Mouse (Mus musculus): ENCODE measurements around the gene Hexb. TPM values are rescaled to one million over a fixed set of nuclear protein-coding genes. Genes with fewer than 3 reads are reported as not detected.

Hexb gene
- polyA plus RNA-seq, 2 experiments, result 12.8 to 18.4 TPM

- peaks cover 16% of the 10 kb centered on the region for H3K27me3 ChIP-seq (ENCODE audit: control insufficient read depth, insufficient read depth, low read length)
- H3K4me1 ChIP-seq (replicated peaks; ENCODE audit: control insufficient read depth in 2 of 2, insufficient read depth in 2 of 2, low read length in 1 of 2), result peaks cover 0 to 14% of the 10 kb centered on the region in 2 experiments; a peak in 3 of 4 replicates
- H3K4me3 ChIP-seq (ENCODE audit: insufficient read depth in 1 of 2, low read depth in 2 of 2, low read length in 2 of 2), result no peak overlapping the region
- ATAC-seq (ENCODE audit: insufficient read depth) (no peak), DNase-seq (ENCODE audit: low read depth in 3 of 3, low spot score in 3 of 3) (no peak)
- no peak overlapping the region for H3K4me2 ChIP-seq (ENCODE audit: low read depth)
- no peaks in the 10 kb centered on the region for H3K36me3 ChIP-seq (replicated peaks; ENCODE audit: control insufficient read depth, insufficient read depth, low read depth)
- TF ChIP-seq EP300 (IDR thresholded peaks at IDR 0.05; ENCODE audit: low read depth), result no peak
- no peak for TF ChIP-seq CTCF (IDR thresholded peaks at IDR 0.05; ENCODE audit: low read depth)
- no peak overlapping the region for H3K9ac ChIP-seq (replicated peaks)
- WGBS (ENCODE audit: insufficient replicate concordance), result 69% methylated on average over 15 of the region's 15 CpGs
- H3K27ac ChIP-seq, result no peak overlapping the region
- H3K9me3 ChIP-seq (ENCODE audit: control insufficient read depth, low read length), result no peaks in the 10 kb centered on the region
These were observed 46.0 kb upstream of the Hexb start for GRCm38 (mm10) chr13:97243962-97244711.

GRCm38 (mm10) chr13:97242716-97243115 lies 44.6 kb upstream of the Hexb start:
- no peak overlapping the region; the same call in 1 of the 2 replicates for H3K9ac ChIP-seq (replicated peaks)

GRCm38 (mm10) chr13:97241787-97242280 lies 43.7 kb upstream of the Hexb start:
- Histone ChIP-seq H3K27ac (no peak overlapping the region), H3K27me3 (ENCODE audit: control insufficient read depth, insufficient read depth, low read length) (peaks cover 20% of the 10 kb centered on the region), H3K4me1 (replicated peaks; ENCODE audit: control insufficient read depth in 2 of 2, insufficient read depth in 2 of 2, low read length in 1 of 2) (peaks cover 0 to 13% of the 10 kb centered on the region in 2 experiments; a peak in 3 of 4 replicates), H3K4me3 (ENCODE audit: insufficient read depth in 1 of 2, low read depth in 2 of 2, low read length in 2 of 2) (peak overlapping the region; percentile 68), H3K9ac (replicated peaks) (peak overlapping the region; percentile 50), H3K36me3 (replicated peaks; ENCODE audit: control insufficient read depth, insufficient read depth, low read depth) (no peaks in the 10 kb centered on the region), H3K9me3 (ENCODE audit: control insufficient read depth, low read length) (no peaks in the 10 kb centered on the region), H3K4me2 (ENCODE audit: low read depth) (peak overlapping the region; percentile 75)
- TF ChIP-seq CTCF (IDR thresholded peaks at IDR 0.05; ENCODE audit: low read depth) (no peak), EP300 (IDR thresholded peaks at IDR 0.05; ENCODE audit: low read depth) (no peak)
- WGBS (ENCODE audit: insufficient replicate concordance), result 2% methylated on average over 20 of the region's 20 CpGs
- no peak for DNase-seq (ENCODE audit: low read depth in 3 of 3, low spot score in 3 of 3)
- no peak for ATAC-seq (ENCODE audit: insufficient read depth)

More at GRCm38 (mm10) chr13:97242716-97243115, 44.6 kb upstream of the Hexb start:
- 29% methylated on average over 6 of the region's 6 CpGs for WGBS (ENCODE audit: insufficient replicate concordance)
- H3K4me2 ChIP-seq (ENCODE audit: low read depth), result peak overlapping the region; percentile 75
- DNase-seq (ENCODE audit: low read depth in 3 of 3, low spot score in 3 of 3) (no peak), ATAC-seq (ENCODE audit: insufficient read depth) (no peak)
- H3K4me3 ChIP-seq (ENCODE audit: insufficient read depth in 1 of 2, low read depth in 2 of 2, low read length in 2 of 2), result peak overlapping the region; percentile 11 to 68; a peak in 3 of 4 replicates
- peaks cover 20% of the 10 kb centered on the region for H3K27me3 ChIP-seq (ENCODE audit: control insufficient read depth, insufficient read depth, low read length)
- H3K4me1 ChIP-seq (replicated peaks; ENCODE audit: control insufficient read depth in 2 of 2, insufficient read depth in 2 of 2, low read length in 1 of 2), result peaks cover 0 to 13% of the 10 kb centered on the region in 2 experiments; a peak in 3 of 4 replicates
- no peaks in the 10 kb centered on the region for H3K9me3 ChIP-seq (ENCODE audit: control insufficient read depth, low read length)
- H3K36me3 ChIP-seq (replicated peaks; ENCODE audit: control insufficient read depth, insufficient read depth, low read depth), result no peaks in the 10 kb centered on the region
- no peak overlapping the region for H3K27ac ChIP-seq
- TF ChIP-seq EP300 (IDR thresholded peaks at IDR 0.05; ENCODE audit: low read depth) (no peak), CTCF (IDR thresholded peaks at IDR 0.05; ENCODE audit: low read depth) (no peak)

- Histone ChIP-seq H3K27ac (peak within 1 kb of the TSS; percentile 39; the same call in 1 of the 2 replicates), H3K4me2 (ENCODE audit: low read depth) (peak within 1 kb of the TSS; percentile 75), H3K27me3 (ENCODE audit: control insufficient read depth, insufficient read depth, low read length) (peaks cover 20% of the 10 kb centered on the region), H3K4me1 (replicated peaks; ENCODE audit: control insufficient read depth in 2 of 2, insufficient read depth in 2 of 2, low read length in 1 of 2) (peaks cover 0 to 13% of the 10 kb centered on the region in 2 experiments; a peak in 3 of 4 replicates), H3K36me3 (replicated peaks; ENCODE audit: control insufficient read depth, insufficient read depth, low read depth) (no peaks in the 10 kb centered on the region), H3K4me3 (ENCODE audit: insufficient read depth in 1 of 2, low read depth in 2 of 2, low read length in 2 of 2) (peak within 1 kb of the TSS; percentile 68), H3K9ac (replicated peaks) (peak within 1 kb of the TSS; percentile 51), H3K9me3 (ENCODE audit: control insufficient read depth, low read length) (no peaks in the 10 kb centered on the region)
- DNase-seq (ENCODE audit: low read depth in 3 of 3, low spot score in 3 of 3) (peak; percentile 57 to 68 (median 64)), ATAC-seq (ENCODE audit: insufficient read depth) (peak; percentile 85)
- WGBS (ENCODE audit: insufficient replicate concordance), result under 1% methylated on average over 89 of the region's 89 CpGs
- TF ChIP-seq EP300 (IDR thresholded peaks at IDR 0.05; ENCODE audit: low read depth) (no peak), CTCF (IDR thresholded peaks at IDR 0.05; ENCODE audit: low read depth) (peak; percentile 48)
These were observed 43.0 kb upstream of the Hexb start, which contains the start of gene Enc1 for GRCm38 (mm10) chr13:97240965-97241786. TSS of gene Enc1 (plus strand) at chr13:97241105.

Measured in liver, embryonic 14.5 days (tissue).